Mouse (Mus musculus) hindbrain, embryonic 16.5 days (tissue): ENCODE data around the gene Fsd1l. TPM values are rescaled to one million over a fixed set of nuclear protein-coding genes. Genes with fewer than 3 reads are reported as not detected.
"Not testable (repeated sequence)": the region's sequence is repeated elsewhere in the genome, so short reads cannot be mapped to it uniquely, and the experiment has no call there.

Experiments used
- ATAC-seq: fragments of 200-750 bp; cut with Nextera tagmentation; 2 replicates; pipeline ENCODE4 v1.8.0; 2017; ENCODE audit warnings: moderate TSS enrichment, moderate library complexity
- H3K27ac ChIP-seq: fragments of 300-500 bp; sonication (generic); 2 replicates; pipeline ENCODE4 v1.5.1; 2014; ENCODE audit warnings: low read depth, mild to moderate bottlenecking, control low read depth, low read length, moderate library complexity
- H3K27me3 ChIP-seq: fragments of 300-500 bp; sonication (generic); replicated peaks from 2 replicates; pipeline ENCODE4 v1.6.1; 2014; ENCODE audit warnings: low read length; ENCODE audit not compliant: control insufficient read depth, insufficient read depth
- H3K36me3 ChIP-seq: fragments of 300-500 bp; sonication (generic); 2 replicates; pipeline ENCODE4 v1.6.1; 2014; ENCODE audit warnings: mild to moderate bottlenecking, low read length, moderate library complexity, mixed read lengths; ENCODE audit not compliant: control insufficient read depth, insufficient read depth
- H3K4me1 ChIP-seq: fragments of 300-500 bp; sonication (generic); 2 replicates; pipeline ENCODE4 v1.6.1; 2014; ENCODE audit warnings: low read depth, low read length; ENCODE audit not compliant: control insufficient read depth, insufficient read depth
- H3K4me2 ChIP-seq: fragments of 300-500 bp; sonication (generic); 2 replicates; pipeline ENCODE4 v1.6.1; 2014; ENCODE audit warnings: mild to moderate bottlenecking, low read length, control low read depth, moderate library complexity
- H3K4me3 ChIP-seq: fragments of 300-500 bp; sonication (generic); 2 replicates; pipeline ENCODE4 v1.5.1; 2014; ENCODE audit warnings: mild to moderate bottlenecking, low read length, control low read depth, moderate library complexity
- H3K9ac ChIP-seq: fragments of 300-500 bp; sonication (generic); 2 replicates; pipeline ENCODE4 v1.6.1; 2014; ENCODE audit warnings: low read depth, mild to moderate bottlenecking, control low read depth, low read length, moderate library complexity
- H3K9me3 ChIP-seq: fragments of 300-500 bp; sonication (generic); 2 replicates; pipeline ENCODE4 v1.6.1; 2014; ENCODE audit warnings: mild to moderate bottlenecking, low read length, moderate library complexity; ENCODE audit not compliant: control insufficient read depth
- WGBS: fragments of 180-500 bp; shearing (Covaris S2); extraction: QIAGEN DNeasy Blood & Tissue Kit; methylation state at CpG from one replicate; pipeline ENCODE4 v1.1.7; 2014; 5-methylcytosine and 5-hydroxymethylcytosine counted together
- polyA plus RNA-seq: library from polyadenylated mRNA; unstranded; fragments of >200 nt; fragmentation: Nextera tagmentation; extraction: Ambion mirVana; gene quantifications from 2 replicates; pipeline ENCODE4 v1.2.1, GENCODE M21; 2015

Fsd1l gene
- polyA plus RNA-seq, 1 experiment from 2014 or later = 26.6 TPM

DNA sequence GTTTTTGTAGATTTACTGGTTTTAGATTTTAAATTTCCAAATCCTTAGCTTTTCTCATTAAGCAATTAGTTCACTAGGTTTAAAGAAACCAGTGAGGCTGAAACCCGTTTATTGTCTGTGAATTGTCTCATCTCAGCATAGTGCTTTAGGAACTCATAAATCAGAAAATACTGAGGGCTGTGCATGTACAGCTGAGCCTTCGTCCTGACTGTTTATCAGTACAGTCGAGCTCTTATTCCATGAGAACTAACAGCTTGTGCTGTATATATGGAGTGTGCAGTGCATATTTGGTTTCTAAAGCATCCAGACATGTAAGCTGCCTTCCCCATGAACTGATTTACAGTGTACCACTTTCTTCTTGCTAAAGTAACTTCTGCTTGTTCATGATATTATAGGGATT, 26.8 kb downstream of the Fsd1l start:
- H3K27me3 ChIP-seq = no peaks in the 10 kb centered on the region
- ATAC-seq = no peak
- H3K9ac ChIP-seq = no peak overlapping the region
- H3K9me3 ChIP-seq = no peaks in the 10 kb centered on the region
- no peak overlapping the region for H3K27ac ChIP-seq
- H3K4me1 ChIP-seq = no peaks in the 10 kb centered on the region
- H3K36me3 ChIP-seq = peaks cover 19% of the 10 kb centered on the region
- no peak overlapping the region for H3K4me3 ChIP-seq
- no peak overlapping the region for H3K4me2 ChIP-seq
- WGBS = 65% methylated on average over 3 of the region's 3 CpGs

DNA sequence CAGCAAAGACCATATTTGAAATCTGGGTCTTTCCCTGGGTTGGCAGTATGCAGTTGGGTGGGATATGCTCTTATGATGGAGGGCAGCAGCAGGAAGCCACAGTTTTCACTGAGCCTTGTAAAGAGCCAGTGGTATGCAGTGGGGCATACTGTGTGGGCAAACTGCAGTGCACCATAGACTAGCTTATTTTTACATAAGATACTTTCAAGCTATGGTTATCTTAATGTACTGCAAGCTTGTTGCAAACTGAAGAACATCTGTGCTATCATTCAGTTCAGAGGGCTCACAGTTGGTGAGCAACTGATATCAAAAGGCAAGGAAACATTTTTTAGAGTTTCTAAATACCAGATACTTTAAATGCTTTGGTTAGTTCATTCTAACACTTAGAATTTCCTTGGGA, 29.4 kb downstream of the Fsd1l start:
- Histone ChIP-seq H3K9ac (no peak overlapping the region), H3K27ac (no peak overlapping the region), H3K9me3 (no peaks in the 10 kb centered on the region), H3K4me1 (no peaks in the 10 kb centered on the region), H3K4me2 (no peak overlapping the region), H3K4me3 (no peak overlapping the region), H3K36me3 (peaks cover 16% of the 10 kb centered on the region), H3K27me3 (no peaks in the 10 kb centered on the region)
- no peak for ATAC-seq

DNA sequence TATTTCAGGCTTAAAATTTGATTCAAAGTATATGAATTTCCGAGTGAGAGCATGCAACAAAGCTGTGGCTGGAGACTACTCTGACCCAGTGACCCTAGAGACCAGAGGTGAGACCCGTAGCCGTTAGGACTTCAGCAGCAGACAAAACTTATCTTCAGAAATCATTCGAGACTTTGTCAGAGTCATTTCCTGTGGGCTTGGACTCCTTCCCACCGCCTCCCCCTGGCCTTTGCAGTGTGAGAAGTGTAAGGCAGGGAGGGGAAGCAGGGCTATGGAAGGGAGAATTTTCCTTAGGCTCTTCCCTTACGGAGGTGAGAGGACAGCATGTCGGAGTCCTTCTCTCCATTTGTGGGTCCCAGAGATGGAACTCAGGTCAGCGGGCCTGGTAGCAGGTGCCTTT, 50.8 kb downstream of the Fsd1l start:
- peaks cover 16% of the 10 kb centered on the region for H3K36me3 ChIP-seq
- WGBS = 84% methylated on average over 8 of the region's 8 CpGs
- no peak overlapping the region for H3K4me2 ChIP-seq
- H3K4me3 ChIP-seq = no peak overlapping the region
- no peaks in the 10 kb centered on the region for H3K27me3 ChIP-seq
- H3K9ac ChIP-seq = no peak overlapping the region
- ATAC-seq = no peak
- no peaks in the 10 kb centered on the region for H3K9me3 ChIP-seq
- no peaks in the 10 kb centered on the region for H3K4me1 ChIP-seq
- no peak overlapping the region for H3K27ac ChIP-seq

DNA sequence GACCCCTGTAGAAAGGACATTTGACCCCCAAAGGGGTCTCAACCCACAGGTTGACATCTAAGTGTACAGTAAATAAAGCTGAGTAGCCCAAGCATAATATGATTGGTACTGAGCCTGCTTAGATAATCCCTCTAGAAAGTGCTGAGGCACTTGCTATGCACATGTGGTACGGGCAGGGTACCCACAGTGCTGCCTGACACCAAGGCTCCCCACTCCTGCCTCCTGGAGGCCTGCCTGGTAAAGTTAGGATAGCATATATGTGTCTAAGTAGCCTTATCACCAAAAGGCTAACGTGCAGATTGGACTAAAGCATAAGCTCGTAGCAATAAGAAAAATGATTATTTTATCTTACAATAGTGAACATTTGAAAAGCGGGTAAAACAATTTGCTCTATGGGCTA, 57.7 kb downstream of the Fsd1l start:
- Histone ChIP-seq H3K9me3 (no peaks in the 10 kb centered on the region), H3K4me1 (no peaks in the 10 kb centered on the region)
- 95% methylated on average over 4 of the region's 4 CpGs for WGBS

DNA sequence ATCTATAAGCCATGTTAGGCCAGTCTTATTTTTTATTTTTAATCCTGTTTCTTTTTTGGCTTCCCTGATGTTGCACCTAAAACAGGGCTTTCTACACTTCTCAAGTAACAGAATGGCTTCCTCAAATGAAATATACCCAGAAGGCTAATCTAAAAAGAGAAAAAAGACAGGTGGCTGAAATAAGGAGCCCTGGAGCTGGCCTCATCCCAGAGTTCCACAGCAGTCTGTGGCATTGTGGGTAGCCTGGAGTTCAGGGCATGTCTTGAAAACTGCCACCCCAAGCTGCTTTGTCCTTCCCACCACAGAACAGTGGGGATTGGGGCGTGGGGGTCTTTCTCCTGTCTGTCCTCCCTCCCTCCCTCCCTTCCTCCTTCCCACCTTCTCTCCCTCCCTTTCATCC, 60.1 kb downstream of the Fsd1l start:
- H3K4me3 ChIP-seq = no peak overlapping the region
- H3K27ac ChIP-seq = no peak overlapping the region
- H3K4me1 ChIP-seq = no peaks in the 10 kb centered on the region
- H3K4me2 ChIP-seq = no peak overlapping the region
- ATAC-seq = no peak
- H3K9me3 ChIP-seq = no peaks in the 10 kb centered on the region
- H3K27me3 ChIP-seq = no peaks in the 10 kb centered on the region
- 100% methylated on average over 1 of the region's 1 CpGs for WGBS
- H3K9ac ChIP-seq = no peak overlapping the region
- peaks cover 11% of the 10 kb centered on the region; the same call in 1 of the 2 replicates for H3K36me3 ChIP-seq

More for the DNA sequence above, 57.7 kb downstream of the Fsd1l start:
- Histone ChIP-seq H3K27me3 (no peaks in the 10 kb centered on the region), H3K9ac (no peak overlapping the region), H3K27ac (no peak overlapping the region), H3K36me3 (0 out of 2 replicates have a peak, but pooled peaks cover 4% of the 10 kb centered on the region), H3K4me2 (no peak overlapping the region), H3K4me3 (no peak overlapping the region)
- no peak for ATAC-seq

DNA sequence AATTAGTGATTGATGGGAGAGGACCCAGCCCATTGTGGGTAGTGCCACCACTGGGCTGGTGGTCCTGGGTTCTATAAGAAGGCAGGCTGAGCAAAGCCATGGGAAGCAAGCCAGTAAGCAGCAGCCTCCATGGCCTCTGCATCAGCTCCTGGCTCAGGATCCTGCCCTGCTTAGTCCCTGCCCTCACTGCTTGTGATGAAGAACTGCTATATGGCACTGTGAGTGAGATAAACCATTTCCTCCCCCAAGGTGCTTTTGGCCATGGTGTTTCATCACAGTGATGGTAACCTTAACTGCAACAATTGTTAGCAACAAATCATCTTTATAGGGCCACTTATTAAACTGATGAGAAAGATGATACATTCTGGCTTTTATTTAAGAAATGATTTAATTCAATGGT, 77.9 kb downstream of the Fsd1l start:
- H3K9me3 ChIP-seq, H3K27ac ChIP-seq, H3K9ac ChIP-seq, H3K27me3 ChIP-seq, ATAC-seq, H3K4me1 ChIP-seq, H3K4me2 ChIP-seq, H3K36me3 ChIP-seq, H3K4me3 ChIP-seq: not testable (repeated sequence)

DNA sequence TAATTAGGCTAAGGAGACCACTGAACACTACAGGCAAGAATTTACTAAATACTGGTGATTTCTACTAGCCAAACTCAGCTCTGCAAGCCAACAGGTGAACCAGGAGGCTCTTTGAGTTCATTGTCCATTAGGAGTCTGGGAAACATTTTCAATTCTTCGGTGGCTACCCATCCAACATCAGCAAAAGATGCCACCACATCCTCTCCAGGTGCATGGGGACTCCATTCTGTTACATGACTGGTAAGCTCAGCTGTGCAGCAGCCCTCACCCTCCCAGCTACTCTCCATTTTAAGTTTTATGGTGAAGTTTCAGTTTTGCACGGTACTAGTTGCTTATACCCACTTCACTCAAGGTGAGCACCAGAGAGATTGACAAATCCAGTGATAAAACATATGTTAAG, 78.8 kb downstream of the Fsd1l start:
- Histone ChIP-seq H3K27ac (no peak overlapping the region), H3K4me2 (no peak overlapping the region), H3K27me3 (no peaks in the 10 kb centered on the region), H3K4me1 (no peaks in the 10 kb centered on the region; the same call in 1 of the 2 replicates), H3K9me3 (no peaks in the 10 kb centered on the region), H3K4me3 (no peak overlapping the region), H3K9ac (no peak overlapping the region), H3K36me3 (no peaks in the 10 kb centered on the region)
- ATAC-seq = no peak
- 90% methylated on average over 2 of the region's 2 CpGs for WGBS

DNA sequence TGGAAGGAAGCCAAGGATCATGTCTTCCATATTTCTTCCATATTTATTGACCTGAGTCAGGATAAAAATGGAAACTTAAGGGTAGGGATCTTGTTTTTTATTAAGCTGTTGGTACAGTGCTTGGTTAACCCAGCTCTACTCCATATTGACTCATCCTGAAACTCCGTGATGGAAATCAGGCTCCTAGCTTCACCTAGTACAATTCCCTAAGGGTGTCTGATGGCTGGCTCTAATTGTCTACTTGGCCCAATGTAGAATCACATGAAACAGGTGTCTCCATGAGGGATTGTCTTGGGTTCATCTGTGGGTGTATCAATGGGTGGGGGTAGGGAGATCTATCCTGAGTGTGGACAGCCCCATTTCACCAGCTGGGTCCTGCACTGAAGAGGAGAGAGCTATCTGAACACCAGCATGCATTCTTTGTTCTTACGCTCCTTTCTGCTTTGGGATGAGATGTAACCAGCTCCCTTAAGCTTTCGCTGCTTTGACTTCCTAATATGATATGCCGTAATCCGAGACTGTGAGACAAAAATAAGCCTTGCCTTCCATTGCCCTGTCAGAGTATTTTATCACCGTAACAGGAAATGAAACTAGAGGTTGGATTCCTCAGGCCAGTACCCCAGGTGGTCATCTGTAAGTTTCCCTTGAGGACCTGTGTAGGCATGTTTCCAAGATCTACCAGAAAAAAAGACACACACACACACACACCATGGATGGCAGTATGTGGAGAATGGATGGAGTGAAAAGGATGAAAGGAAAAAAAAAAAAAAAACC, 79.5 kb downstream of the Fsd1l start:
- WGBS = 92% methylated on average over 6 of the region's 6 CpGs
- Histone ChIP-seq H3K4me2 (no peak overlapping the region), H3K27me3 (no peaks in the 10 kb centered on the region), H3K4me1 (peaks cover 4% of the 10 kb centered on the region), H3K27ac (no peak overlapping the region), H3K36me3 (no peaks in the 10 kb centered on the region), H3K9me3 (no peaks in the 10 kb centered on the region), H3K9ac (no peak overlapping the region), H3K4me3 (no peak overlapping the region)
- no peak for ATAC-seq

DNA sequence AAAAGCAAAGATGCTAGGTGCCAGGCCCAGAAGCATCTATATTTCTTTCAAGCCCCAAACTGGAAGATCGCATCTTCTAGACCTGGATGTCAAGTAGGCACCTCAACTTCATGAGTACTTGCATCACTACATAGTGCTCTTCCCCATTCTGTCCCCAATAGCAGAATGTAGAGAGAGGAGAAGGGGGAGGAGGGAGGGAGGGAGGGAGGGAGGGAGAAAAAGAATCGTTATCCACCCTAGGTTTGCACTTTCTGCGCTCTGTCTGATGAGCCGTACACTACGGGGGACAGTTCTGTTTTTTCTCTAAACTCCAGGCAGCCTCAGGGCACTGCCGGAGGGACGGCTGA, 82.4 kb downstream of the Fsd1l start, which contains the start of gene Fktn:
Gene Fktn (plus strand): TSS at position 295 of the 347 bp plus-strand sequence.
- peak; percentile 86 for ATAC-seq
- Histone ChIP-seq H3K4me2 (peak within 1 kb of the TSS; percentile 80), H3K27ac (peak within 1 kb of the TSS; percentile 80), H3K9ac (peak within 1 kb of the TSS; percentile 89), H3K36me3 (no peaks in the 10 kb centered on the region), H3K4me3 (peak within 1 kb of the TSS; percentile 76), H3K4me1 (peaks cover 4% of the 10 kb centered on the region), H3K27me3 (no peaks in the 10 kb centered on the region), H3K9me3 (no peaks in the 10 kb centered on the region)
- WGBS = 3% methylated on average over 7 of the region's 7 CpGs
